Mouse (Mus musculus) midbrain, postnatal 0 days (tissue): ENCODE measurements around the gene Dscaml1. TPM values are rescaled to one million over a fixed set of nuclear protein-coding genes. Genes with fewer than 3 reads are reported as not detected.

ENCODE experiments used
- ATAC-seq: fragments of 200-750 bp; cut with Nextera tagmentation; 2 replicates; pipeline ENCODE4 v1.8.0; 2017; ENCODE audit warnings: moderate number of reproducible peaks, mild to moderate bottlenecking, moderate TSS enrichment, moderate library complexity; ENCODE audit not compliant: low FRiP score
- DNase-seq: peaks from one replicate; pipeline ENCODE4 v3.0.0-alpha.2; 2015; ENCODE audit warnings: low spot score
- H3K27ac ChIP-seq: fragments of 300-500 bp; sonication (generic); 2 replicates; pipeline ENCODE4 v1.5.1; 2014; ENCODE audit warnings: low read depth, mild to moderate bottlenecking, low read length, mixed read lengths
- H3K27me3 ChIP-seq: fragments of 300-500 bp; sonication (generic); 2 replicates; pipeline ENCODE4 v1.6.1; 2014; ENCODE audit warnings: low read length, control low read depth, mixed read lengths; ENCODE audit not compliant: insufficient read depth
- H3K36me3 ChIP-seq: fragments of 300-500 bp; sonication (generic); 2 replicates; pipeline ENCODE4 v1.6.1; 2014; ENCODE audit warnings: low read length, control low read depth, mixed read lengths; ENCODE audit not compliant: insufficient read depth
- H3K4me1 ChIP-seq: fragments of 300-500 bp; sonication (generic); 2 replicates; pipeline ENCODE4 v1.6.1; 2014; ENCODE audit warnings: mild to moderate bottlenecking, control low read depth, antibody characterized with exemption, low read length, mixed read lengths; ENCODE audit not compliant: insufficient read depth
- H3K4me2 ChIP-seq: fragments of 300-500 bp; sonication (generic); 2 replicates; pipeline ENCODE4 v1.6.1; 2014; ENCODE audit warnings: low read depth, mild to moderate bottlenecking, low read length, mixed read lengths; ENCODE audit not compliant: poor library complexity, severe bottlenecking
- H3K4me3 ChIP-seq: fragments of 300-500 bp; sonication (generic); 2 replicates; pipeline ENCODE4 v1.5.1; 2014; ENCODE audit warnings: low read depth, mild to moderate bottlenecking, low read length, moderate library complexity
- H3K9ac ChIP-seq: fragments of 300-500 bp; sonication (generic); replicated peaks from 2 replicates; pipeline ENCODE4 v1.6.1; 2014; ENCODE audit warnings: mild to moderate bottlenecking, low read length, moderate library complexity, mixed read lengths; ENCODE audit not compliant: poor library complexity, severe bottlenecking
- H3K9me3 ChIP-seq: fragments of 300-500 bp; sonication (generic); 2 replicates; pipeline ENCODE4 v1.6.1; 2016; ENCODE audit warnings: low read length, control low read depth
- CTCF ChIP-seq: IDR thresholded peaks from 2 replicates; pipeline ENCODE4 v1.5.1; 2016; ENCODE audit warnings: antibody characterized with exemption, mild to moderate bottlenecking
- WGBS: fragments of 180-500 bp; shearing (Covaris S2); extraction: QIAGEN DNeasy Blood & Tissue Kit; methylation state at CpG from one replicate; pipeline ENCODE4 v1.1.7; 2014; 5-methylcytosine and 5-hydroxymethylcytosine counted together
- polyA plus RNA-seq: library from polyadenylated mRNA; unstranded; fragments of >200 nt; fragmentation: Nextera tagmentation; extraction: Ambion mirVana; gene quantifications from 2 replicates; pipeline ENCODE4 v1.2.1, GENCODE M21; 2015
- total RNA-seq: library from RNA; depleted of rRNA; stranded (reverse); fragments of >200 nt; gene quantifications from 2 replicates; pipeline ENCODE4 v1.2.3, GENCODE M21; 2014

Gene Dscaml1
- total and polyA plus RNA-seq, 2 experiments from 2014 or later, result 14.6 to 42.1 TPM

DNA sequence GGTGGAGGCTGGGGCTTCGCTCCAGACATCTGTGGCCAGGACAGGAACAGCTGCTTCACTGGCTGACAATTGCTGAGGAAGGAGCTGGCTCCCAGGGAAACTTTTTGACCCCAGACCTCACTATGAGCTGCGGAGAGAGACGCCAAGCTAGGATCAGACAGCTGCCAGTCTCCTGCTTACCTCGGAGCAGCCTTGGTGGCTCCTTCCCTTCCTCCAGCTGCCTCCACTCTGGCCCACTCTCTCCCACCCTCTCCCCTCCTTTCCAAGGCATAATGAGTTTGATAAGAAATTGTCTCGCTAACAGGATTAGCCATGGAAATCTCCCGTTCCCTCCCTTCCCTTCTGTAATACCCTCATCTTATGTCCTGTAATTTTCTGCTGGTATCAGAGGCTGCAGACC is 219.1 kb downstream of the Dscaml1 start:
- DNase-seq (no peak), ATAC-seq (no peak)
- Histone ChIP-seq H3K36me3 (no peaks in the 10 kb centered on the region), H3K9ac (no peak overlapping the region), H3K27ac (no peak overlapping the region), H3K27me3 (no peaks in the 10 kb centered on the region), H3K9me3 (no peaks in the 10 kb centered on the region), H3K4me3 (no peak overlapping the region), H3K4me1 (no peaks in the 10 kb centered on the region), H3K4me2 (no peak overlapping the region)
- TF ChIP-seq CTCF, result no peak
- WGBS, result 17% methylated on average over 6 of the region's 6 CpGs

DNA sequence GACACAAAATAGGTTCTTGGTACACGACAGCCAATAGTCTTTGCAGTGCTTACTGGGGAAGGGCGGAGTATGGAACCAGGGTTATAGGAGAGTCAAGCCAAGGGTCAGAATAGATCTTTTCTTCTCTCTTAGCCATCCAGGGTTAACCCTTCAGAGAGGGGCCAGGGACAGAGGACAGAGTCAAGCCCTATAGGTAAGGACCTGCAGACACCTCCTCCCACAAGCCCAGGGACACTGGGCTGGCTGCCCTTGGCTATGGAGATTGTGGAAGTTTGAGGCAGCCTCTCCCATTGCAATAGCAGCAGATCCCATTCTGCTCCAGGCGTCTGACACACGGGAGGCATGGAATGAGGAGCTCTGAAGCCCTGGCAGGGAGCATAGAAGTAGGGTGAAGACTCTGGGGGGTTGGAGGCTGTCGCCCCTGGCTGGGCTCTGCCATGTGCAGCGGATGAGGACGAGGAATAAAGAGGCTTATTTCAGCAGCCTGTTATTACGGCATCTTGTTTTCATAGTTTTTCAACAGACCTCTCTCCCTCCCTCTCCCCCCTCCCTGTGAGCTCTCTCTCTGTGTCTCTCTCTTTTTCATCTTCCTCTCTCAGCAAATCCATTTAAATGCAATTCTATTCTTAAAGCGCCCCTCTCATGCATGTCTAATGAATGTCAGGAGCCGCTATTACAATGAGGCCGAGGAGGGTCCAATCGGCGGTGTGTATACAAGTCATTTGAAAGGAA is 224.8 kb downstream of the Dscaml1 start:
- ATAC-seq, result peak; percentile 48; the same call in 1 of the 2 replicates
- Histone ChIP-seq H3K27me3 (no peaks in the 10 kb centered on the region), H3K4me2 (peak overlapping the region; percentile 15; the same call in 1 of the 2 replicates), H3K27ac (peak overlapping the region; percentile 69), H3K4me3 (no peak overlapping the region), H3K36me3 (no peaks in the 10 kb centered on the region), H3K4me1 (peaks cover 2% of the 10 kb centered on the region; the same call in 1 of the 2 replicates), H3K9me3 (no peaks in the 10 kb centered on the region), H3K9ac (peak overlapping the region; percentile 37)
- no peak for TF ChIP-seq CTCF
- 17% methylated on average over 13 of the region's 13 CpGs for WGBS
- peak; percentile 71 for DNase-seq

DNA sequence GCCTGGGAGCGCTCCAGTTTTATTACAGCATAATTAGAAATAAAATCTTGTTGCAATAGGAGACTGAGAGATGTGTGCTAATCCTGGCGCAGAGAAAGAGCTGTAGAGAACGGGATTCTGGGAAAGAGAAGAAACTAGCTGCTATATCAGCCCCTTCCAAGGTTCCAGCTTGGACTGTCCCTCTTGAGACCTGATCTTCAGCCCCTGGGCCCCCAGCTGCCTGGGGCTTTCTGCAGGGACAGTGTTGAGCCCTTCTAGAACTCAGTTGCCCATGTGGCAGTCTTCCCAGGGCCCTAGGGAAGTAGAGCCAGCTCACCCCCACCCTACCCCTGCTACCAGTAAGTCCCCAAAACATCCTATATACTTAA is 225.4 kb downstream of the Dscaml1 start:
- no peak overlapping the region for H3K9ac ChIP-seq
- 11% methylated on average over 3 of the region's 3 CpGs for WGBS
- peak overlapping the region; percentile 69 for H3K27ac ChIP-seq
- H3K27me3 ChIP-seq, result no peaks in the 10 kb centered on the region
- H3K9me3 ChIP-seq, result no peaks in the 10 kb centered on the region
- no peak for TF ChIP-seq CTCF
- no peak overlapping the region for H3K4me3 ChIP-seq
- DNase-seq (no peak), ATAC-seq (no peak)
- H3K4me1 ChIP-seq, result peaks cover 6% of the 10 kb centered on the region; the same call in 1 of the 2 replicates
- no peak overlapping the region for H3K4me2 ChIP-seq
- H3K36me3 ChIP-seq, result no peaks in the 10 kb centered on the region

DNA sequence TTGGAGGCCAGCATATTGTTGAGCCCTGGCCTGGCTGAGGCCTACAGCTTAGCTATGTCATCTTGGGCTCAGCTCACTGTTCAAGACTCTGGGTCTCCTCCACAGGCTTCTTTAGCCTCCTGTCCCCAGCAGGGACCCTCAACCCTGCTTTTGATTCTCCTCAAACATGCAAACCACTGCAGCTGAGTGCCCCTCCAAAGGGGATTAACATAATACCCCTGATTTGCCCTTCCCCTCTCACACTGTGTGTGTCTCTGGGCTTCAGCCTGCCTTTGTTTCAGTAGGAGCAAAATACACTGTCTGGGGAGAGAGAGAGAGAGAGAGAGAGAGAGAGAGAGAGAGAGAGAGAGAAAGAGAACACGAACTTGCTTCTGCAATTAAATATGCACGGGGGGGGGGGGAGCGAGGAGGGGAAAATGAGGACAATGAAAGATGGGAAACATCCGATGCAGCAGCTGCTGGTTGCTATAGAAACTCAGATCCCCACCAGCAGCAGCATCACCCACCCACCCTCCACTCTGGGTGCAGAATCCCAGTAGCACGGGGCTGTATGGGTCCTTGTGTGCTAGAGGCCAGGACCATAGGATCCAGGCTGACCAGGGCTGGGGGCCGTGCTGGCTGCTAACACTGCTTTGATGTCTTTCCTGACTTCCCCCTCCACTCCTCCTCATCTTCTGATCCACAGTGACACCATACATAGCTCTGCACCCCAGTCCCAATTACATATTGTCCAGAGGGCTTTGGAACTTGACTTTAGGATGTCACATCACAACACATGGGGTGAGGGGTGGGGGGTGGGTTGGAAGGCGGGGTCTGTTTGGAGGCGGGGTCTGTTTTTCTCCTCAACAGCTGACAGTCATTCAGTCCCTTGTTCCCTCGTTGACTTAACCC is 231.0 kb downstream of the Dscaml1 start:
- ATAC-seq, result peak; percentile 79
- Histone ChIP-seq H3K4me1 (peaks cover 17% of the 10 kb centered on the region; the same call in 1 of the 2 replicates), H3K4me2 (no peak overlapping the region), H3K9me3 (no peaks in the 10 kb centered on the region), H3K36me3 (no peaks in the 10 kb centered on the region; the same call in 1 of the 2 replicates), H3K27ac (peak overlapping the region; percentile 85), H3K9ac (0 out of 2 replicates have a peak overlapping the region, but pooled peaks have one; percentile 36), H3K27me3 (no peaks in the 10 kb centered on the region), H3K4me3 (no peak overlapping the region)
- no peak for TF ChIP-seq CTCF
- 2% methylated on average over 7 of the region's 9 CpGs for WGBS
- peak; percentile 66 for DNase-seq

GRCm38 (mm10) chr9:45660191-45660590 is 233.8 kb downstream of the Dscaml1 start:
- no peak for DNase-seq
- Histone ChIP-seq H3K4me3 (no peak overlapping the region), H3K27me3 (no peaks in the 10 kb centered on the region), H3K36me3 (no peaks in the 10 kb centered on the region; the same call in 1 of the 2 replicates), H3K4me2 (no peak overlapping the region), H3K9me3 (no peaks in the 10 kb centered on the region), H3K27ac (no peak overlapping the region), H3K9ac (no peak overlapping the region), H3K4me1 (peaks cover 31% of the 10 kb centered on the region)
- 75% methylated on average over 3 of the region's 3 CpGs for WGBS
- ATAC-seq, result no peak
- TF ChIP-seq CTCF, result no peak
